Mouse (Mus musculus) liver, adult 2 months (tissue): ENCODE measurements around the gene Prnp. TPM values are rescaled to one million over a fixed set of nuclear protein-coding genes. Genes with fewer than 3 reads are reported as not detected.

Experiments
- DNase-seq: peaks from one replicate; pipeline ENCODE4 v3.0.0-alpha.2; 2011; ENCODE audit warnings: low read depth, low spot score; ENCODE audit errors: extremely low read depth
- H3K27ac ChIP-seq: fragments of 200-500 bp; replicated peaks from 2 replicates; pipeline ENCODE4 v1.5.1; 2012; ENCODE audit warnings: low read depth, mild to moderate bottlenecking, control low read depth, inconsistent platforms, low read length; ENCODE audit not compliant: insufficient read depth
- H3K27me3 ChIP-seq: fragments of 200-500 bp; 2 replicates; pipeline ENCODE4 v1.6.1; 2012; ENCODE audit warnings: mild to moderate bottlenecking, moderate library complexity, low read length, inconsistent platforms; ENCODE audit not compliant: control insufficient read depth, insufficient read depth
- H3K36me3 ChIP-seq: fragments of 200-500 bp; 2 replicates; pipeline ENCODE4 v1.6.1; 2012; ENCODE audit warnings: low read length, inconsistent platforms; ENCODE audit not compliant: control insufficient read depth, insufficient read depth
- H3K4me1 ChIP-seq: fragments of 200-500 bp; 2 replicates; pipeline ENCODE4 v1.6.1; 2011; ENCODE audit warnings: low read length; ENCODE audit not compliant: control insufficient read depth, insufficient read depth
- H3K4me3 ChIP-seq: fragments of 200-500 bp; 2 replicates; pipeline ENCODE4 v1.5.1; 2011; ENCODE audit warnings: low read depth, mild to moderate bottlenecking, control low read depth, low read length, moderate library complexity; ENCODE audit not compliant: insufficient read depth
- H3K79me2 ChIP-seq: fragments of 200-500 bp; 2 replicates; pipeline ENCODE4 v1.6.1; 2012; ENCODE audit warnings: inconsistent platforms, mild to moderate bottlenecking, low read length, moderate library complexity; ENCODE audit not compliant: control insufficient read depth, insufficient read depth
- H3K9ac ChIP-seq: fragments of 200-500 bp; 2 replicates; pipeline ENCODE4 v1.6.1; 2012; ENCODE audit warnings: low read depth, mild to moderate bottlenecking, control low read depth, inconsistent platforms, low read length
- CTCF ChIP-seq: fragments of 200-500 bp; IDR thresholded peaks from 2 replicates; pipeline ENCODE4 v1.5.1; 2011; ENCODE audit warnings: low read depth, low read length, control low read depth
- POLR2A ChIP-seq: fragments of 200-500 bp; IDR thresholded peaks from 2 replicates; pipeline ENCODE4 v1.6.1; 2011; ENCODE audit warnings: low read length, control low read depth; ENCODE audit not compliant: insufficient read depth; ENCODE audit errors: extremely low read depth
- WGBS: fragments of 180-500 bp; shearing (Covaris S2); methylation state at CpG from one replicate; pipeline ENCODE4 v1.1.7; 2018; 5-methylcytosine and 5-hydroxymethylcytosine counted together
- polyA plus RNA-seq: library from polyadenylated mRNA; depleted of rRNA; stranded (reverse); fragments of >200 nt; gene quantifications from 2 replicates; pipeline ENCODE4 v1.2.3, GENCODE M21; 2012
- total RNA-seq: library from RNA; depleted of rRNA; stranded (reverse); fragments of >200 nt; gene quantifications from 2 replicates; pipeline ENCODE4 v1.2.3, GENCODE M21; 2014

Prnp gene
- total and polyA plus RNA-seq, 2 experiments: 20.4 to 31.5 TPM

GRCm38 (mm10) chr2:131888233-131888632 lies 21.5 kb upstream of the Prnp start:
- Histone ChIP-seq H3K9ac (no peak overlapping the region), H3K79me2 (no peaks in the 10 kb centered on the region), H3K4me3 (no peak overlapping the region), H3K27me3 (no peaks in the 10 kb centered on the region), H3K4me1 (no peaks in the 10 kb centered on the region), H3K36me3 (no peaks in the 10 kb centered on the region), H3K27ac (no peak overlapping the region)
- WGBS: 73% methylated on average over 7 of the region's 7 CpGs
- TF ChIP-seq POLR2A: no peak
- DNase-seq: no peak

- no peaks in the 10 kb centered on the region for H3K79me2 ChIP-seq
- H3K4me1 ChIP-seq: no peaks in the 10 kb centered on the region
- H3K27ac ChIP-seq: no peak overlapping the region
- no peak for DNase-seq
- H3K4me3 ChIP-seq: no peak overlapping the region
- no peak for TF ChIP-seq CTCF
- no peak overlapping the region for H3K9ac ChIP-seq
- H3K36me3 ChIP-seq: no peaks in the 10 kb centered on the region
- 53% methylated on average over 5 of the region's 5 CpGs for whole genome bisulfite sequencing
- no peaks in the 10 kb centered on the region for H3K27me3 ChIP-seq
Measured at GRCm38 (mm10) chr2:131892534-131892933, 17.2 kb upstream of the Prnp start.

GRCm38 (mm10) chr2:131895106-131895505 lies 14.6 kb upstream of the Prnp start:
- DNase-seq: no peak
- H3K27ac ChIP-seq: no peak overlapping the region
- H3K4me1 ChIP-seq: no peaks in the 10 kb centered on the region
- no peak overlapping the region for H3K9ac ChIP-seq
- H3K27me3 ChIP-seq: 0 out of 2 replicates have a peak, but pooled peaks cover 3% of the 10 kb centered on the region
- WGBS: 79% methylated on average over 2 of the region's 2 CpGs
- no peaks in the 10 kb centered on the region for H3K36me3 ChIP-seq
- no peak for TF ChIP-seq POLR2A
- no peak for TF ChIP-seq CTCF
- H3K4me3 ChIP-seq: no peak overlapping the region
- no peaks in the 10 kb centered on the region for H3K79me2 ChIP-seq

- Histone ChIP-seq H3K4me3 (no peak overlapping the region), H3K27me3 (0 out of 2 replicates have a peak, but pooled peaks cover 3% of the 10 kb centered on the region), H3K36me3 (no peaks in the 10 kb centered on the region), H3K27ac (no peak overlapping the region), H3K9ac (no peak overlapping the region), H3K4me1 (no peaks in the 10 kb centered on the region), H3K79me2 (no peaks in the 10 kb centered on the region)
- whole genome bisulfite sequencing: 95% methylated on average over 4 of the region's 4 CpGs
- no peak for TF ChIP-seq CTCF
- no peak for TF ChIP-seq POLR2A
- DNase-seq: no peak
Measured at GRCm38 (mm10) chr2:131896011-131896410, 13.7 kb upstream of the Prnp start.

GRCm38 (mm10) chr2:131897336-131898109 lies 12.2 kb upstream of the Prnp start:
- Histone ChIP-seq H3K36me3 (no peaks in the 10 kb centered on the region), H3K27me3 (0 out of 2 replicates have a peak, but pooled peaks cover 3% of the 10 kb centered on the region), H3K79me2 (no peaks in the 10 kb centered on the region), H3K9ac (no peak overlapping the region), H3K4me3 (no peak overlapping the region), H3K4me1 (no peaks in the 10 kb centered on the region), H3K27ac (no peak overlapping the region)
- TF ChIP-seq CTCF: no peak
- TF ChIP-seq POLR2A: no peak
- no peak for DNase-seq
- 90% methylated on average over 12 of the region's 12 CpGs for WGBS

GRCm38 (mm10) chr2:131902423-131902822 lies 7.3 kb upstream of the Prnp start:
- Histone ChIP-seq H3K79me2 (no peaks in the 10 kb centered on the region), H3K27me3 (0 out of 2 replicates have a peak, but pooled peaks cover 3% of the 10 kb centered on the region), H3K4me1 (no peaks in the 10 kb centered on the region), H3K27ac (no peak overlapping the region), H3K9ac (no peak overlapping the region), H3K4me3 (no peak overlapping the region), H3K36me3 (no peaks in the 10 kb centered on the region)
- 44% methylated on average over 3 of the region's 3 CpGs for WGBS
- DNase-seq: no peak
- TF ChIP-seq POLR2A (no peak), CTCF (no peak)
